Mouse (Mus musculus) hindbrain, embryonic 12.5 days (tissue): Measurements from ENCODE around the gene Ak6. TPM values are rescaled to one million over a fixed set of nuclear protein-coding genes. Genes with fewer than 3 reads are reported as not detected.

Experiments
- ATAC-seq: fragments of 200-750 bp; cut with Nextera tagmentation; 2 replicates; pipeline ENCODE4 v1.8.0; 2017; ENCODE audit warnings: moderate TSS enrichment; ENCODE audit not compliant: low FRiP score
- H3K27ac ChIP-seq: fragments of 300-500 bp; sonication (generic); 2 replicates; pipeline ENCODE4 v1.5.1; 2016; ENCODE audit warnings: mild to moderate bottlenecking
- H3K27me3 ChIP-seq: fragments of 300-500 bp; sonication (generic); 2 replicates; pipeline ENCODE4 v1.6.1; 2016; ENCODE audit warnings: mild to moderate bottlenecking
- H3K36me3 ChIP-seq: fragments of 300-500 bp; sonication (generic); 2 replicates; pipeline ENCODE4 v1.6.1; 2016; ENCODE audit warnings: mild to moderate bottlenecking
- H3K4me1 ChIP-seq: fragments of 300-500 bp; sonication (generic); 2 replicates; pipeline ENCODE4 v1.6.1; 2016
- H3K4me2 ChIP-seq: fragments of 300-500 bp; sonication (generic); replicated peaks from 2 replicates; pipeline ENCODE4 v1.6.1; 2016; ENCODE audit warnings: mild to moderate bottlenecking
- H3K4me3 ChIP-seq: fragments of 300-500 bp; sonication (generic); 2 replicates; pipeline ENCODE4 v1.5.1; 2016; ENCODE audit warnings: mild to moderate bottlenecking
- H3K9ac ChIP-seq: fragments of 300-500 bp; sonication (generic); 2 replicates; pipeline ENCODE4 v1.6.1; 2016; ENCODE audit warnings: mild to moderate bottlenecking, moderate library complexity
- H3K9me3 ChIP-seq: fragments of 300-500 bp; sonication (generic); replicated peaks from 2 replicates; pipeline ENCODE4 v1.6.1; 2016; ENCODE audit warnings: mild to moderate bottlenecking
- WGBS: fragments of 180-500 bp; shearing (Covaris S2); methylation state at CpG from one replicate; pipeline ENCODE4 v1.1.7; 2016; 5-methylcytosine and 5-hydroxymethylcytosine counted together
- polyA plus RNA-seq: library from polyadenylated mRNA; unstranded; fragments of >200 nt; fragmentation: Nextera tagmentation; extraction: Ambion mirVana; gene quantifications from 2 replicates; pipeline ENCODE4 v1.2.1, GENCODE M21; 2016

The Ak6 gene
- polyA plus RNA-seq, 1 experiment from 2014 or later: 279 TPM

GRCm38 (mm10) chr13:100675936-100676635 is 25.3 kb downstream of the Ak6 start:
- no peak overlapping the region for H3K4me3 ChIP-seq
- no peak overlapping the region for H3K4me2 ChIP-seq
- H3K9ac ChIP-seq: no peak overlapping the region
- H3K9me3 ChIP-seq: no peaks in the 10 kb centered on the region
- H3K36me3 ChIP-seq: no peaks in the 10 kb centered on the region
- 88% methylated on average over 15 of the region's 15 CpGs for WGBS
- H3K4me1 ChIP-seq: no peaks in the 10 kb centered on the region
- no peak for ATAC-seq
- H3K27me3 ChIP-seq: no peaks in the 10 kb centered on the region
- no peak overlapping the region for H3K27ac ChIP-seq

GRCm38 (mm10) chr13:100681615-100682014 is 30.8 kb downstream of the Ak6 start:
- H3K4me3 ChIP-seq: no peak overlapping the region
- ATAC-seq: no peak
- no peaks in the 10 kb centered on the region for H3K27me3 ChIP-seq
- H3K9me3 ChIP-seq: no peaks in the 10 kb centered on the region
- H3K36me3 ChIP-seq: no peaks in the 10 kb centered on the region
- H3K9ac ChIP-seq: no peak overlapping the region
- H3K4me1 ChIP-seq: no peaks in the 10 kb centered on the region
- H3K27ac ChIP-seq: no peak overlapping the region
- 92% methylated on average over 8 of the region's 8 CpGs for WGBS
- no peak overlapping the region for H3K4me2 ChIP-seq

- H3K4me2 ChIP-seq: no peak overlapping the region
- no peak overlapping the region for H3K4me3 ChIP-seq
- no peak overlapping the region for H3K27ac ChIP-seq
- no peak overlapping the region for H3K9ac ChIP-seq
- no peaks in the 10 kb centered on the region for H3K27me3 ChIP-seq
- no peaks in the 10 kb centered on the region for H3K4me1 ChIP-seq
- no peaks in the 10 kb centered on the region for H3K9me3 ChIP-seq
- WGBS: 81% methylated on average over 2 of the region's 2 CpGs
- ATAC-seq: no peak
- no peaks in the 10 kb centered on the region for H3K36me3 ChIP-seq
Observed at GRCm38 (mm10) chr13:100682837-100683236, 32.1 kb downstream of the Ak6 start.

GRCm38 (mm10) chr13:100684355-100684754 is 33.6 kb downstream of the Ak6 start:
- H3K4me3 ChIP-seq: no peak overlapping the region
- no peaks in the 10 kb centered on the region for H3K27me3 ChIP-seq
- no peaks in the 10 kb centered on the region for H3K36me3 ChIP-seq
- H3K4me1 ChIP-seq: no peaks in the 10 kb centered on the region
- H3K9me3 ChIP-seq: no peaks in the 10 kb centered on the region
- no peak overlapping the region for H3K27ac ChIP-seq
- ATAC-seq: no peak
- WGBS: 74% methylated on average over 2 of the region's 2 CpGs
- no peak overlapping the region for H3K4me2 ChIP-seq
- H3K9ac ChIP-seq: no peak overlapping the region

- WGBS: 63% methylated on average over 7 of the region's 7 CpGs
- H3K27me3 ChIP-seq: no peaks in the 10 kb centered on the region
- no peak overlapping the region for H3K4me3 ChIP-seq
- H3K4me1 ChIP-seq: no peaks in the 10 kb centered on the region
- no peak for ATAC-seq
- no peak overlapping the region for H3K27ac ChIP-seq
- H3K9ac ChIP-seq: no peak overlapping the region
- H3K4me2 ChIP-seq: no peak overlapping the region
- H3K36me3 ChIP-seq: peaks cover 5% of the 10 kb centered on the region; the same call in 1 of the 2 replicates
- H3K9me3 ChIP-seq: no peaks in the 10 kb centered on the region
Observed at GRCm38 (mm10) chr13:100687513-100687912, 36.7 kb downstream of the Ak6 start.

- H3K9ac ChIP-seq: no peak overlapping the region
- no peak for ATAC-seq
- no peak overlapping the region for H3K4me2 ChIP-seq
- 99% methylated on average over 3 of the region's 3 CpGs for WGBS
- H3K4me1 ChIP-seq: no peaks in the 10 kb centered on the region
- H3K9me3 ChIP-seq: no peaks in the 10 kb centered on the region
- peaks cover 59% of the 10 kb centered on the region for H3K36me3 ChIP-seq
- H3K27me3 ChIP-seq: no peaks in the 10 kb centered on the region
- H3K27ac ChIP-seq: no peak overlapping the region
- H3K4me3 ChIP-seq: no peak overlapping the region
Observed at GRCm38 (mm10) chr13:100697541-100697940, 46.8 kb downstream of the Ak6 start.

GRCm38 (mm10) chr13:100698866-100699265 is 48.1 kb downstream of the Ak6 start:
- ATAC-seq: no peak
- Histone ChIP-seq H3K4me1 (no peaks in the 10 kb centered on the region), H3K4me3 (no peak overlapping the region), H3K9me3 (no peaks in the 10 kb centered on the region), H3K27ac (no peak overlapping the region), H3K9ac (no peak overlapping the region), H3K36me3 (peaks cover 71% of the 10 kb centered on the region), H3K27me3 (no peaks in the 10 kb centered on the region), H3K4me2 (no peak overlapping the region)
- 94% methylated on average over 10 of the region's 10 CpGs for WGBS

GRCm38 (mm10) chr13:100703468-100703867 is 52.7 kb downstream of the Ak6 start:
- Histone ChIP-seq H3K36me3 (peaks cover 78% of the 10 kb centered on the region), H3K4me1 (no peaks in the 10 kb centered on the region), H3K4me2 (no peak overlapping the region), H3K9ac (no peak overlapping the region), H3K27me3 (no peaks in the 10 kb centered on the region), H3K9me3 (no peaks in the 10 kb centered on the region), H3K27ac (no peak overlapping the region), H3K4me3 (no peak overlapping the region)
- 94% methylated on average over 2 of the region's 2 CpGs for WGBS
- ATAC-seq: no peak

GRCm38 (mm10) chr13:100706206-100706605 is 55.4 kb downstream of the Ak6 start:
- Histone ChIP-seq H3K4me3 (no peak overlapping the region), H3K9me3 (no peaks in the 10 kb centered on the region), H3K4me1 (no peaks in the 10 kb centered on the region), H3K9ac (no peak overlapping the region), H3K36me3 (peaks cover 77% of the 10 kb centered on the region), H3K27ac (no peak overlapping the region), H3K4me2 (no peak overlapping the region), H3K27me3 (no peaks in the 10 kb centered on the region)
- no peak for ATAC-seq
- WGBS: 98% methylated on average over 7 of the region's 7 CpGs

GRCm38 (mm10) chr13:100715467-100715866 is 64.7 kb downstream of the Ak6 start:
- 87% methylated on average over 6 of the region's 6 CpGs for WGBS
- H3K36me3 ChIP-seq: peaks cover 73% of the 10 kb centered on the region

More at GRCm38 (mm10) chr13:100715467-100715866, 64.7 kb downstream of the Ak6 start:
- no peaks in the 10 kb centered on the region for H3K9me3 ChIP-seq
- no peak overlapping the region for H3K4me3 ChIP-seq
- H3K4me2 ChIP-seq: no peak overlapping the region
- no peak for ATAC-seq
- no peaks in the 10 kb centered on the region for H3K27me3 ChIP-seq
- H3K27ac ChIP-seq: no peak overlapping the region
- no peaks in the 10 kb centered on the region for H3K4me1 ChIP-seq
- no peak overlapping the region for H3K9ac ChIP-seq

Other genes with a start within 250 kb of the Ak6 start
- 0.05 TPM in 1 of 2 replicates, not detected in the other for gene Naip1, start 198.1 kb upstream of the Ak6 start, polyA plus RNA-seq
- gene Gtf2h2, start 158.4 kb upstream of the Ak6 start, polyA plus RNA-seq: 75.9 and 83.2 TPM in 2 replicates
- 6.4 and 8.1 TPM in 2 replicates for gene Ocln, start 98.3 kb upstream of the Ak6 start, polyA plus RNA-seq
- gene Marveld2, start 34.0 kb upstream of the Ak6 start, polyA plus RNA-seq: 3.4 and 4.2 TPM in 2 replicates
- gene Rad17, start 72 bp downstream of the Ak6 start, polyA plus RNA-seq: 24.0 and 25.1 TPM in 2 replicates
- 18.3 and 27.6 TPM in 2 replicates for gene Taf9, start 600 bp downstream of the Ak6 start, polyA plus RNA-seq
- 3.4 and 3.6 TPM in 2 replicates for gene Ccdc125, start 18.7 kb downstream of the Ak6 start, polyA plus RNA-seq
- 71.2 and 74.1 TPM in 2 replicates for gene Cdk7, start 80.0 kb downstream of the Ak6 start, polyA plus RNA-seq
- 111 and 118 TPM in 2 replicates for gene Mrps36, start 93.7 kb downstream of the Ak6 start, polyA plus RNA-seq
- 29.1 and 31.3 TPM in 2 replicates for gene Cenph, start 124.9 kb downstream of the Ak6 start, polyA plus RNA-seq
- 174 and 189 TPM in 2 replicates for gene Ccnb1, start 135.6 kb downstream of the Ak6 start, polyA plus RNA-seq
- gene Slc30a5, start 182.4 kb downstream of the Ak6 start, polyA plus RNA-seq: 43.5 and 51.2 TPM in 2 replicates